Mouse (Mus musculus) gastrocnemius, postnatal 36 days (tissue): ENCODE data around the gene Plpp2. TPM values are rescaled to one million over a fixed set of nuclear protein-coding genes. Genes with fewer than 3 reads are reported as not detected.

Experiments
- DNase-seq, 2 experiments: peaks; one replicate each; pipeline ENCODE4 v3.0.0; 2022
- intact Hi-C: fragments of 180-260 bp; cut with DNase I; formaldehyde crosslinking; loops from one replicate; pipeline ENCODE4 v1.15.1; 2025
- microRNA-seq, 2 experiments: library from miRNA; unstranded; fragments of <30 nt; microRNA quantifications; one replicate each; pipeline ENCODE4 v1.2.0; 2021
- total RNA-seq, 2 experiments: library from RNA; stranded (reverse); gene quantifications; 2 replicates each; pipeline ENCODE4 v1.2.3; 2021

The Plpp2 gene
- total RNA-seq, 2 experiments from 2014 or later, result 0.56 to 0.96 TPM

GRCm38 (mm10) chr10:79531593-79531992, 2.0 kb downstream of the Plpp2 start:
- intact Hi-C loops, result no loop called here
- no peak for DNase-seq

GRCm38 (mm10) chr10:79530721-79531120, 2.9 kb downstream of the Plpp2 start:
- no peak for DNase-seq
- intact Hi-C loops, result no loop called here

DNA sequence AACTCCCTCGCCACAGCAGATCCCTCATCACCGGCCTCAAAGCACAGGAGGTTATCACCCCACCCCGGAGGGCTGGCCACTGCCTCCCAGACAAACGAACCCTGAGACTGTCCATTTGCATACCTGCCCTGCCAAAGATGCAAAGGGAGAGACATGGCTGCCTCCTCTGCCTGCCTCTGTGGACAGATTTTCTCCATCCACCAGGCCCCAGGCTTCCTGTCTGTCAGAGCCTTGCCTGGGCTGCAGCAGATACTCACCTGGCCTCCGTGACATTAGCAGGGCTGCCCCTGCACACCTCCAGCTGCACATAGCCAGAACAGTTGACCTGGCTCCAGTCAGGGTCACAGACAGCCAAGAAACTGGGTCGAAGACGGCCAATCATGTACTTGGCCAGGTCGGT, 3.4 kb downstream of the Plpp2 start:
- intact Hi-C loops, result no loop called here
- no peak for DNase-seq

DNA sequence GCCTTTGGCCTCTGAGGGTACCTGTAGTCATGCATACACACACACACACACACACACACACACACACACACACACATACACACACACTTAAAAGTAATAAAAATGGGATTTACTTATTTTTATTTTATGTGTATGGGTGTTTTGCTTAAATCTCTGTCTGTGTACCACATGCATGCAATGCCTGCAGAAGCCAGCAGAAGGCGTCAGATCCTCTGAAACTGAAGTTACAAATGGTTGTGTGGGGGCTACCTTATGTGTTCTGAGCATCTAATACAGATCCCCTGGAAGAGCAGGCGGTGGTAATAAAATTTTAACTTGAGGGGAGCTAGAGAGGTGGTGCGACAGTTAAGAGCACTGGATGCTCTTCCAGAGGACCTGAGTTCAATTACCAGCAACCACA, 5.5 kb downstream of the Plpp2 start:
- DNase-seq, result no peak
- intact Hi-C loops, result no loop called here

- intact Hi-C loops, result no loop called here
These were observed 6.1 kb downstream of the Plpp2 start for GRCm38 (mm10) chr10:79527453-79527845.

DNA sequence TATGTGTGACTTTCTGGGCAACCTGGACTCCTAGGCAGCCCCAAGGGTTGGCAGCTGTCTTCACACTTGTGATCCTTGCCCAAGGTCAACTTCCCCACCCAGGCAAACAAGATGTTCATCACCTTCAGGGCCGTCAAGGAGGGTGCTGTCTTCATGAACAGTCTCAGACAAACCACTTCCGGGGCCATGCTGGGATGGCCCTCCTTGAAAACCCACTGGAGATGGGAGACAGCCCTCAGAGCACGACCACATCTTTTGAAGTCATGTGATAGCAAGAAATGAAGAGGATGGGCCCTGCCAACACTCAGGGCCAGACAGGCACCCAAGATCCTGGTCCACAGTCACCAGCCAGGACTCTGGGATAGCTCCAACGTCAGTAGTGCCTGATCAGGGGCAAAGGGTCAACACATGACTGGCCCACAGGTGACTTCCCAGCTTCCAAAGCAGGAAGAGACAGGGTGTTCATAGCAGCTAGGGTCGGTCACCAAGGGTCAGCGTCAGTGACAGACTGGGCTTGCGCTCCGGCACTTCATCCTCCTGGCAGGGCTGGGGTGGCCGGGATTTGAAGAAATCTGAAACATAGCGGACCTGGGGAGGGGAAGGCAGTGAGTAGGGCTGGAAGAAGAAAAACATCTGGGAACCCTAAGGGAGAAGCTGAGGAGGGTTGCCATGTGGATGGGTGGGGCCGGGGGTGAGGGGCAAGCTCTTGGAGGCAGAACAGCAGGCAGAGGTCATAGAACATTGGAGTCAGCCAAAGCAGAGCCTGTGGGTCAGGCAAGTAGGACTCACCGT, 6.7 kb downstream of the Plpp2 start:
- DNase-seq, result no peak
- intact Hi-C loops, result no loop called here

More at GRCm38 (mm10) chr10:79527453-79527845, 6.1 kb downstream of the Plpp2 start:
- DNase-seq, result no peak

- DNase-seq, result no peak
- intact Hi-C loops, result no loop called here
These were observed 7.9 kb downstream of the Plpp2 start for GRCm38 (mm10) chr10:79525456-79526325.

DNA sequence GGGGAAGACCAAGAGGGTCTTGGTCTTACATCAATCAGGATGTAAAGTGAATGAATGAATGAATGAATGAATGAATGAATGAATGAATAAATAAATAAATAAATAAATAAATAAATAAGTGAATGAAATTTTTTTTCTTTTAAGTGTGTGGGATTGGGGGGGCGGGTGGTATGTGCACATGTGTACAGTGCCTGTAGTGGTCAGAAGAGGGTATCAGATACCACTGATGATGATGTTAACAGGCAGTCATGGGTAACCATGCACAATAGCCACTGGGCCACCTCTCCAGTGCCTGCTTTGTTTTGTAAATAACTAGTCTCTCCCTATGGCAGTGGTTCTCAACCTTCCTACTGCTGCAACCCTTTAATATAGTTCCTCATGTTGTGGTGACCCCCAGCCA, 9.2 kb downstream of the Plpp2 start:
- intact Hi-C loops, result no loop called here
- DNase-seq, result no peak

- DNase-seq, result no peak
- intact Hi-C loops, result no loop called here
These were observed 26.9 kb downstream of the Plpp2 start for GRCm38 (mm10) chr10:79506709-79507108.

DNA sequence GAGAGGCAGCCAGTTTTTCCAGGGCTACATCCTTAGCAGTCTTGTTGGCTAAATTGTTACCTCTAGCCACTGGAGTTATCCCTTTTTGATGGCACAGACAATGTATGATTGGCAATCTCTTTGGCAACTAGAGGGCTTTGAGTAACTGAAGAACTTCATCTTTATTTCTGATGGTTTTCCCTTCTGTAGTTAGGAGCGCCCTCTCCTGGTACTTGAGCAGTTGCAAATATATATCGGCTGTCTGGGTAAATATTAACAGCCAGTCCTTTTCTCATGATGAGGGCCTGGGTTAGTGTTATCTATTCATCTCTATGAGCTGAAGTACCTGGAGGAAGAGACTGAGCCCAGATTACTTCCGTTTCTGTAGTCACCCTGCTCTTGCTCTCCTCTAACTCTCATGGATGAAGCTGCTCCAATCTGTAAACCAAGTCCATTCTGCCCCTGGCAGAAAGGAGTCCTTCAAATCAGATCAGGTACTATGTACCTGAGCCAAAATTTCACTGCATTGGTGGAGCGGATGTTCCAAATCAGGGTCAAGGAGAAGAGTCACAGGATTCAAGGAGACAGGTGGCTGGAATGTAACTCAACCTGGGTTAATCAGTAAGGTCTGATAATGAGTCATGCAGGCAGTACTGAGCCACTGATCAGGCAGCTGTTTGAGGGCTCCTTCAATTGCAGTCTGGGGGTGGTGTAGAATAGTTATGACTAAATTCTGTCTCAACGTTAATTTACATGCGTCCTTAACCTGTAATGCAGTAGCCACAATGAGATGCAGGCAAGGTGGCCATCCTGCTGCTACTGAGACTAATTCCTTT, 30.6 kb downstream of the Plpp2 start:
- no peak for DNase-seq
- intact Hi-C loops, result no loop called here

GRCm38 (mm10) chr10:79496701-79497288, 36.8 kb downstream of the Plpp2 start:
- intact Hi-C loops, result no loop called here
- DNase-seq, result no peak

- intact Hi-C loops, result no loop called here
- no peak for DNase-seq
These were observed 37.7 kb downstream of the Plpp2 start for GRCm38 (mm10) chr10:79495886-79496285.

Small RNA genes lying within 50 kb of the gene (microRNA-seq; reads per million reads assigned to microRNA genes)
- 0 reads per million in 2 experiments for gene Mir6909

Other genes with a start within 250 kb of the Plpp2 start
- not detected for gene Vmn2r82, start 177.3 kb downstream of the Plpp2 start, total RNA-seq
- not detected for gene Vmn2r83, start 65.1 kb downstream of the Plpp2 start, total RNA-seq
- gene Mier2, start 21.4 kb upstream of the Plpp2 start, total RNA-seq, result 10 to 100 TPM; 14.0 to 15.2 TPM
- gene Theg, start 53.5 kb upstream of the Plpp2 start, total RNA-seq, result not detected
- gene C2cd4c, start 80.2 kb upstream of the Plpp2 start, total RNA-seq, result under 1 TPM; 0.10 to 0.25 TPM
- gene Shc2, start 104.1 kb upstream of the Plpp2 start, total RNA-seq, result 1 to 10 TPM; 2.3 to 2.5 TPM
- gene Odf3l2, start 111.9 kb upstream of the Plpp2 start, total RNA-seq, result 10 to 100 TPM; 55.1 to 58.1 TPM
- gene Madcam1, start 130.8 kb upstream of the Plpp2 start, total RNA-seq, result not detected
- 10 to 100 TPM; 19.2 to 19.6 TPM for gene Tpgs1, start 135.6 kb upstream of the Plpp2 start, total RNA-seq
- gene Cdc34, start 148.4 kb upstream of the Plpp2 start, total RNA-seq, result 100 to 1,000 TPM; 344 to 378 TPM
- gene Gzmm, start 155.2 kb upstream of the Plpp2 start, total RNA-seq, result 1 to 10 TPM; 4.4 to 6.0 TPM
- 100 to 1,000 TPM; 528 to 635 TPM for gene Bsg, start 170.7 kb upstream of the Plpp2 start, total RNA-seq
- under 1 TPM; 0.72 to 0.79 TPM for gene Hcn2, start 182.8 kb upstream of the Plpp2 start, total RNA-seq
- 10 to 100 TPM; 29.4 to 33.2 TPM for gene Polrmt, start 212.8 kb upstream of the Plpp2 start, total RNA-seq
- gene Fgf22, start 221.3 kb upstream of the Plpp2 start, total RNA-seq, result not detected
- 10 to 100 TPM; 35.1 to 40.1 TPM for gene Rnf126, start 233.2 kb upstream of the Plpp2 start, total RNA-seq
- gene Fstl3, start 243.5 kb upstream of the Plpp2 start, total RNA-seq, result 1 to 10 TPM; 1.2 to 1.8 TPM